Mouse (Mus musculus) limb, embryonic 12.5 days (tissue): Measurements from ENCODE around the gene Sprtn. TPM values are rescaled to one million over a fixed set of nuclear protein-coding genes. Genes with fewer than 3 reads are reported as not detected.
A peak's percentile ranks its signal among the peaks of the same experiment; 100 is the strongest.

Experiments used
- ATAC-seq: fragments of 200-750 bp; cut with Nextera tagmentation; 2 replicates; pipeline ENCODE4 v1.8.0; 2017; ENCODE audit warnings: low read depth, moderate TSS enrichment; ENCODE audit not compliant: insufficient number of reproducible peaks, insufficient read depth, low FRiP score, low TSS enrichment
- H3K27ac ChIP-seq: fragments of 300-500 bp; sonication (generic); 2 replicates; pipeline ENCODE4 v1.5.1; 2016; ENCODE audit warnings: mild to moderate bottlenecking, moderate library complexity
- H3K27me3 ChIP-seq: fragments of 300-500 bp; sonication (generic); 2 replicates; pipeline ENCODE4 v1.6.1; 2016; ENCODE audit warnings: mild to moderate bottlenecking, moderate library complexity
- H3K36me3 ChIP-seq: fragments of 300-500 bp; sonication (generic); 2 replicates; pipeline ENCODE4 v1.6.1; 2016; ENCODE audit warnings: mild to moderate bottlenecking, moderate library complexity
- H3K4me1 ChIP-seq: fragments of 300-500 bp; sonication (generic); replicated peaks from 2 replicates; pipeline ENCODE4 v1.6.1; 2016
- H3K4me2 ChIP-seq: fragments of 300-500 bp; sonication (generic); 2 replicates; pipeline ENCODE4 v1.6.1; 2016; ENCODE audit warnings: mild to moderate bottlenecking, moderate library complexity
- H3K4me3 ChIP-seq: fragments of 300-500 bp; sonication (generic); replicated peaks from 2 replicates; pipeline ENCODE4 v1.5.1; 2016; ENCODE audit warnings: mild to moderate bottlenecking
- H3K9ac ChIP-seq: fragments of 300-500 bp; sonication (generic); replicated peaks from 2 replicates; pipeline ENCODE4 v1.6.1; 2016; ENCODE audit warnings: mild to moderate bottlenecking, moderate library complexity
- H3K9me3 ChIP-seq: fragments of 300-500 bp; sonication (generic); 2 replicates; pipeline ENCODE4 v1.6.1; 2016; ENCODE audit warnings: mild to moderate bottlenecking, moderate library complexity
- WGBS: fragments of 180-500 bp; shearing (Covaris S2); methylation state at CpG from one replicate; pipeline ENCODE4 v1.1.7; 2016; 5-methylcytosine and 5-hydroxymethylcytosine counted together
- polyA plus RNA-seq: library from polyadenylated mRNA; unstranded; fragments of >200 nt; fragmentation: Nextera tagmentation; extraction: Ambion mirVana; gene quantifications from 2 replicates; pipeline ENCODE4 v1.2.1, GENCODE M21; 2016

The Sprtn gene
- polyA plus RNA-seq, 1 experiment from 2014 or later, result 9.9 TPM

DNA sequence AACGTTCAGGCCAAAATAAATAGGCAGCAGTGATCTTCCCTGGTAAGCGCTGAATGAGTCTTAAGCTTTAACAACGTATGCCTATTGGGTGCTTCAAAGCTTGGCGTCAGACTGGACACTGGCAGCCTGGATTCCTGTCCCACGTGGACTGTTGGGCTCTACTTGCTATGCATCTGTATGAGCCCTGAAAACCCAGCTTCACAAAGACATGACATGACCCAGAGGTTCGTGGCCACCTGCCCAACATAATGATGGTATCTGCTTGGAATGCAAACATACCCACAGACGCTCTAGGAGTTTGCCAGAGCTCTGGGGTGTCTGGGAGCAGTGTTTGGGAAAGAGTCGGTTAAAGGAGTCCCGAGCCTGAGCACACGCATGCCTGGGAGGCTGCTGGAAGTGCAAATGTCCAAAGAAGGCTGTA lies 28.7 kb downstream of the Sprtn start:
- 0 out of 2 replicates have a peak, but pooled peaks cover 5% of the 10 kb centered on the region for H3K9me3 ChIP-seq
- WGBS, result 82% methylated on average over 10 of the region's 10 CpGs
- H3K4me1 ChIP-seq, result peaks cover 6% of the 10 kb centered on the region
- H3K4me2 ChIP-seq, result no peak overlapping the region
- H3K27ac ChIP-seq, result no peak overlapping the region
- H3K4me3 ChIP-seq, result no peak overlapping the region
- no peak overlapping the region for H3K9ac ChIP-seq
- no peaks in the 10 kb centered on the region for H3K27me3 ChIP-seq
- peaks cover 15% of the 10 kb centered on the region; the same call in 1 of the 2 replicates for H3K36me3 ChIP-seq
- no peak for ATAC-seq

- Histone ChIP-seq H3K36me3 (peaks cover 15% of the 10 kb centered on the region; the same call in 1 of the 2 replicates), H3K4me3 (no peak overlapping the region), H3K4me1 (no peaks in the 10 kb centered on the region; the same call in none of the 2 replicates), H3K4me2 (no peak overlapping the region), H3K27me3 (no peaks in the 10 kb centered on the region), H3K9me3 (0 out of 2 replicates have a peak, but pooled peaks cover 5% of the 10 kb centered on the region), H3K9ac (no peak overlapping the region), H3K27ac (no peak overlapping the region; the same call in 1 of the 2 replicates)
- ATAC-seq, result no peak
- WGBS, result 79% methylated on average over 11 of the region's 11 CpGs
These were observed 31.3 kb downstream of the Sprtn start for GRCm38 (mm10) chr8:124929006-124929405.

DNA sequence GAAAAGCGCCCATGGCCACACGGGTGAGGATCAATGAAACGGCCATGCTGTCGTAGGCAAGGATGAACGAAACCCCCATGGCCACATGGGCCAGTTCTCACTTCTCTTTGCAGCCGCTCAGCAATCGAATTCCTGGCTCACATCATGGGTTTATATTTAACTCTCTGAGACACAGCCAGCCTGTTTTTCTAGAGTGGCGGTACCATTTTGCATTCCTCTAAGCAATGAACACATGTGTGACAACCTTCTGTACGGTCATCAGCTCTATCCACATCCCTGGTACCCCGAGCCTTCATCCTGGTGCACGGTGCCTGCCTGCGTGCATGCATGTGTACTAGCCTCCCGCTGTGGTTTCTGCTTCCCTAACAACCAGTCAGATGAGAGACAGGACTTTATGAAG lies 32.4 kb downstream of the Sprtn start:
- Histone ChIP-seq H3K27ac (no peak overlapping the region), H3K36me3 (peaks cover 11% of the 10 kb centered on the region; the same call in 1 of the 2 replicates), H3K4me2 (no peak overlapping the region), H3K9ac (no peak overlapping the region), H3K4me1 (no peaks in the 10 kb centered on the region; the same call in none of the 2 replicates), H3K9me3 (0 out of 2 replicates have a peak, but pooled peaks cover 5% of the 10 kb centered on the region), H3K27me3 (no peaks in the 10 kb centered on the region), H3K4me3 (no peak overlapping the region)
- WGBS, result 84% methylated on average over 13 of the region's 13 CpGs
- ATAC-seq, result no peak

DNA sequence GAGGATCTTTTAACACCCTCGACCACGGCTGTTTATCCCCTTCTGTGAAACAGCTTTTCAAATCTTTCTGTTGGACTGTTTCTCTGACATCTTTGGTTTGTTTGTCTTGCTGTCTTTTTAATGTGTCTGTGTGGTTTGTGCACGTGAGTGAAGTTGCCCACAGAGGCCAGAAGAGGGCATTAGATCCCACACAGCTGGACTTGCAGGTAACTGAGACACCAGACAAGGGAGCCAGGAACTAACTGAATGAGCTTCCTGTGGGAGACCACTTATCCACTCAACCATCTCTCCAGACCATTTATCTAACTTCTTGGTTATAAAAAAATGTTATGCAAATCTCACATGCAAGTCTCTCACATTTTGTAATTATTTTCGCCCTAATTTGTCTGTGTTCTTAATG lies 33.0 kb downstream of the Sprtn start:
- Histone ChIP-seq H3K27ac (no peak overlapping the region), H3K4me2 (no peak overlapping the region), H3K4me3 (no peak overlapping the region), H3K36me3 (peaks cover 8% of the 10 kb centered on the region; the same call in 1 of the 2 replicates), H3K9me3 (0 out of 2 replicates have a peak, but pooled peaks cover 5% of the 10 kb centered on the region), H3K9ac (no peak overlapping the region), H3K4me1 (no peaks in the 10 kb centered on the region; the same call in none of the 2 replicates), H3K27me3 (no peaks in the 10 kb centered on the region)
- ATAC-seq, result no peak
- WGBS, result 74% methylated on average over 4 of the region's 4 CpGs

DNA sequence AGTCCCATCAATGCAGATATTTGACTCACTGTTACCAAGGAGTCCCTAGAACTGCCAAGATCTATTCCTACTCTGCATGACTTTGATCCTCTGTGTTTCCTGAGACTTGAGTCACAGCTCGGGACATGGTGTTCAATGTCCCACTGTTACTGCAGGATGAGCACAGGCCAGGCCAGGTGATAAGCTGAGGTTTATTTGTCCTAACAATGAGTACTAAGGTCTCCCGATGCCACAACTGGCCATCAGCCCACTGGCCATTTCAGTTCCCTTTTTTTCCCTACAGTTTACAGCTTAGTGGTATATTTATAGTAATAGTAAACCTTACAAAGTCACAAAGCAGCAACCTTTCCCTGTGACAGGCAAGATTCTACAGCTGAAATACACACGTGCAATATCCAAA lies 34.7 kb downstream of the Sprtn start:
- no peak overlapping the region for H3K4me3 ChIP-seq
- H3K9me3 ChIP-seq, result 0 out of 2 replicates have a peak, but pooled peaks cover 5% of the 10 kb centered on the region
- H3K27ac ChIP-seq, result no peak overlapping the region
- no peak for ATAC-seq
- no peak overlapping the region for H3K4me2 ChIP-seq
- 87% methylated on average over 3 of the region's 3 CpGs for WGBS
- H3K4me1 ChIP-seq, result no peaks in the 10 kb centered on the region; the same call in none of the 2 replicates
- H3K27me3 ChIP-seq, result no peaks in the 10 kb centered on the region
- peaks cover 6% of the 10 kb centered on the region for H3K36me3 ChIP-seq
- H3K9ac ChIP-seq, result no peak overlapping the region

DNA sequence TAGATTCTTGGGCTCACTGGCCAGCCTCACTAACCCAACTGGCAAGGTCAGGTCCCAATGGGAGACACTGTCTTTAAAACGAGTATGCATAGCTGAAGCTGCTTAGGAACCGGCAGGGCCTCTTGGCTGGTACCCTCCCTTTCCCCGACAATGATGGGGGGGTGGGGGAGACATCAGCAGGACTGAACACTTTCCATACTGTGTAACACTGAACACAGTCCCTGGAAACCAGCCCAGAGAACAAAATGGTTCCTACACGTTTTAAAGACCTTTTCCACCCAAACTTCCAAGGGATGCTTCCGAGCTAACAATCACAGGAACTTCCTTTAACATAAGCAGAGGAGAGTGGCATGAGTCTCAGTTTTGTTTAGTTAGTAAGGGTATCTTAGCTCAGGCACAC lies 37.4 kb downstream of the Sprtn start:
- Histone ChIP-seq H3K4me3 (no peak overlapping the region), H3K27ac (no peak overlapping the region), H3K4me1 (no peaks in the 10 kb centered on the region; the same call in 1 of the 2 replicates), H3K9ac (no peak overlapping the region), H3K4me2 (no peak overlapping the region), H3K9me3 (0 out of 2 replicates have a peak, but pooled peaks cover 5% of the 10 kb centered on the region), H3K36me3 (peaks cover 24% of the 10 kb centered on the region), H3K27me3 (no peaks in the 10 kb centered on the region)
- ATAC-seq, result no peak
- WGBS, result 86% methylated on average over 5 of the region's 5 CpGs

DNA sequence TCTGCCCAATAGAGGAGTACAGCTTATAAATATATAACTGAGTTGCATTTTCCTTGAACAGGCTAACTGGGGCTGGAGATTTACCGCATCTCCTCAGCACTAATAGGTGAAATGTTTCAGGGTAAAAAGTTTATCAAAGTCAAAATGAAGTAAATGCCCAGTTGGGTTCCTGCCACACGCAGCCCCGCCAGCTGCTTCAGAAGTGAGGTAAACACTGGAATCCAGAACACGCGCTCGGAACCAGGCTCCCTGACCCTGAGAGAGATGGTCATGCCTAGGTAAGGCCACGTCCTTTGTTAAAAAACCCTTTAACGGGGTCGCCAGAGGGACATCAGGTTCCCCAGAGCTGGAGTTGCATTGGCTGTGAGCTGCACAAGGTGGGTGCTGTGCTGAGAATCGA lies 39.0 kb downstream of the Sprtn start:
- ATAC-seq, result no peak
- Histone ChIP-seq H3K27ac (no peak overlapping the region), H3K36me3 (peaks cover 36% of the 10 kb centered on the region)

GRCm38 (mm10) chr8:124937293-124937692 lies 39.6 kb downstream of the Sprtn start:
- H3K4me1 ChIP-seq, result no peaks in the 10 kb centered on the region
- ATAC-seq, result no peak
- H3K9me3 ChIP-seq, result no peaks in the 10 kb centered on the region
- H3K27ac ChIP-seq, result no peak overlapping the region
- no peaks in the 10 kb centered on the region for H3K27me3 ChIP-seq
- peaks cover 38% of the 10 kb centered on the region for H3K36me3 ChIP-seq
- no peak overlapping the region for H3K4me2 ChIP-seq
- 88% methylated on average over 4 of the region's 4 CpGs for WGBS
- no peak overlapping the region for H3K9ac ChIP-seq
- no peak overlapping the region for H3K4me3 ChIP-seq

More for the DNA sequence above, 39.0 kb downstream of the Sprtn start:
- Histone ChIP-seq H3K9ac (no peak overlapping the region), H3K4me2 (no peak overlapping the region), H3K4me3 (no peak overlapping the region), H3K27me3 (no peaks in the 10 kb centered on the region), H3K9me3 (no peaks in the 10 kb centered on the region), H3K4me1 (no peaks in the 10 kb centered on the region)
- 96% methylated on average over 10 of the region's 10 CpGs for WGBS

DNA sequence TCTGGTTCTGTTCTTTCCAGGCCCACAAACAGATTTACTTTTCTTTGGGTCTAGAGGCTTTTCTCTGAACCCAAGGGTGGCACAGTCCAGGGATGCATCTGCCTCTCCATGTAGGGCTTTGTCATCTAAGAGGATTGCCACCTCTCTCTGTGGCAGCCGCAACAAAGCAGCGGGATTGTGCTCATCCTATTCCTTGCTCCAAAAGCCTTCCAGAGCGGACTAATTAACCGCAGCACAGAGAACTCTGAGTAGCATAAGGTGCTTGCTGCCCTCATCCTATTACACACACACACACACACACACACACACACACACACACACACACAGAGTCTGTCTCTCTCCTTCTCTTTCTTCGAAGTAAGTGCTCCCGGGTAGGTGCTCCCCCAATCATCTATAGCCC lies 46.1 kb downstream of the Sprtn start:
- WGBS, result 91% methylated on average over 6 of the region's 6 CpGs
- H3K4me1 ChIP-seq, result peaks cover 28% of the 10 kb centered on the region
- no peak overlapping the region for H3K4me2 ChIP-seq
- no peak overlapping the region for H3K9ac ChIP-seq
- H3K36me3 ChIP-seq, result peaks cover 34% of the 10 kb centered on the region
- H3K9me3 ChIP-seq, result no peaks in the 10 kb centered on the region
- H3K27ac ChIP-seq, result no peak overlapping the region
- no peak for ATAC-seq
- no peak overlapping the region for H3K4me3 ChIP-seq
- H3K27me3 ChIP-seq, result no peaks in the 10 kb centered on the region

GRCm38 (mm10) chr8:124944406-124944805 lies 46.7 kb downstream of the Sprtn start:
- 52% methylated on average over 7 of the region's 7 CpGs for WGBS
- no peak for ATAC-seq
- H3K9ac ChIP-seq, result no peak overlapping the region

DNA sequence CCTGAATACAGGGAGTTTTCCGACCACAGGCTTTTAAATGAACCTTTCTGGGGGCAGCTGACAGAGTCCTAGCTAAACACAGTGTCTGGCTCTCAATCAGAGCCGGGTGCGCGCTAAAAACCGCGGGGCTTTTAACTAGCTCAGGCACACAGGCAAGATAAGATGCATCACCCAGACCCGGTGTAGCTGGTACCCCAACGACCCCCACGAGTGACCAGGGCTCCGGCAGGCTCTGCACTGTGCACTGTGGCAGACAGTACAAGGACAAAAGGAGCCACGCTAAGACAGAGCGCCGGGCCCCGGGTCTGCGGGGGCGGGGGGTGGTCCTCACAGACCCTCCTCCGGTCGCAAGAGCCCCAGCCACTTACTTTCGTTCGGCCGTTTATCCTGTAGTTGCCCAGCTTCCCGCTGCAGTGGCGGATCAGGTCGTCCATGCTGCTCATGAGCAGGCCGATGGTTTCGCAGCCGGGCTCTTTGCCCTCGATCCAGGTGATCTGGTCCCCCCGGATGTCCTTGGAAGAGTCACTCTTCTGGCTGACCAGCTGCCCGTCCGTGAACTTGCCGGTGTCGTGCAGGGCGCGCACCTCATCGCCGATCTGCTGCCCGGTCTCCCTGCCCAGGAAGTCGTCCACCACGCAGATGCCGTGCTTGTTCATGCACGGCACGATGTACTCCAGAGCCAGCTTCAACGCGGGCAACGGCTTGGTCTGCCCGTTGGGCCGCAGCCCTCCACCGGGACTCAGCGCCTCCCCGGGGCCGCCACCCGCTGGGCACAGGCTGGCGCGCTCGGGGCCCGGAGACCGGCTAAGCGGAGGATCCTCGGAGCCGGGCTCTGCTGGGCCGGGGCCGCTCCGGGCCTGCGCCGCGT lies 50.4 kb downstream of the Sprtn start:
- no peaks in the 10 kb centered on the region for H3K9me3 ChIP-seq
- under 1% methylated on average over 67 of the region's 67 CpGs for WGBS
- ATAC-seq, result 0 out of 2 replicates have a peak, but pooled peaks have one; percentile 26
- H3K4me2 ChIP-seq, result peak overlapping the region; percentile 86
- H3K4me1 ChIP-seq, result peaks cover 38% of the 10 kb centered on the region
- peak overlapping the region; percentile 85 for H3K4me3 ChIP-seq
- peak overlapping the region; percentile 94 for H3K9ac ChIP-seq
- H3K27ac ChIP-seq, result peak overlapping the region; percentile 95
- H3K27me3 ChIP-seq, result no peaks in the 10 kb centered on the region
- 0 out of 2 replicates have a peak, but pooled peaks cover 10% of the 10 kb centered on the region for H3K36me3 ChIP-seq

More at GRCm38 (mm10) chr8:124944406-124944805, 46.7 kb downstream of the Sprtn start:
- Histone ChIP-seq H3K9me3 (no peaks in the 10 kb centered on the region), H3K4me3 (no peak overlapping the region), H3K4me1 (peaks cover 28% of the 10 kb centered on the region), H3K27me3 (no peaks in the 10 kb centered on the region), H3K27ac (no peak overlapping the region), H3K36me3 (peaks cover 30% of the 10 kb centered on the region), H3K4me2 (no peak overlapping the region)
